Mouse (Mus musculus) limb, embryonic 12.5 days (tissue): ENCODE measurements around the gene Fcrla. TPM values are rescaled to one million over a fixed set of nuclear protein-coding genes. Genes with fewer than 3 reads are reported as not detected.

ENCODE experiments used
- ATAC-seq: fragments of 200-750 bp; cut with Nextera tagmentation; 2 replicates; pipeline ENCODE4 v1.8.0; 2017; ENCODE audit warnings: low read depth, moderate TSS enrichment; ENCODE audit not compliant: insufficient number of reproducible peaks, insufficient read depth, low FRiP score, low TSS enrichment
- H3K27ac ChIP-seq: fragments of 300-500 bp; sonication (generic); 2 replicates; pipeline ENCODE4 v1.5.1; 2016; ENCODE audit warnings: mild to moderate bottlenecking, moderate library complexity
- H3K27me3 ChIP-seq: fragments of 300-500 bp; sonication (generic); 2 replicates; pipeline ENCODE4 v1.6.1; 2016; ENCODE audit warnings: mild to moderate bottlenecking, moderate library complexity
- H3K36me3 ChIP-seq: fragments of 300-500 bp; sonication (generic); 2 replicates; pipeline ENCODE4 v1.6.1; 2016; ENCODE audit warnings: mild to moderate bottlenecking, moderate library complexity
- H3K4me1 ChIP-seq: fragments of 300-500 bp; sonication (generic); replicated peaks from 2 replicates; pipeline ENCODE4 v1.6.1; 2016
- H3K4me2 ChIP-seq: fragments of 300-500 bp; sonication (generic); 2 replicates; pipeline ENCODE4 v1.6.1; 2016; ENCODE audit warnings: mild to moderate bottlenecking, moderate library complexity
- H3K4me3 ChIP-seq: fragments of 300-500 bp; sonication (generic); replicated peaks from 2 replicates; pipeline ENCODE4 v1.5.1; 2016; ENCODE audit warnings: mild to moderate bottlenecking
- H3K9ac ChIP-seq: fragments of 300-500 bp; sonication (generic); replicated peaks from 2 replicates; pipeline ENCODE4 v1.6.1; 2016; ENCODE audit warnings: mild to moderate bottlenecking, moderate library complexity
- H3K9me3 ChIP-seq: fragments of 300-500 bp; sonication (generic); 2 replicates; pipeline ENCODE4 v1.6.1; 2016; ENCODE audit warnings: mild to moderate bottlenecking, moderate library complexity
- WGBS: fragments of 180-500 bp; shearing (Covaris S2); methylation state at CpG from one replicate; pipeline ENCODE4 v1.1.7; 2016; 5-methylcytosine and 5-hydroxymethylcytosine counted together
- polyA plus RNA-seq: library from polyadenylated mRNA; unstranded; fragments of >200 nt; fragmentation: Nextera tagmentation; extraction: Ambion mirVana; gene quantifications from 2 replicates; pipeline ENCODE4 v1.2.1, GENCODE M21; 2016

Fcrla gene
- polyA plus RNA-seq, 1 experiment from 2014 or later, result not detected

DNA sequence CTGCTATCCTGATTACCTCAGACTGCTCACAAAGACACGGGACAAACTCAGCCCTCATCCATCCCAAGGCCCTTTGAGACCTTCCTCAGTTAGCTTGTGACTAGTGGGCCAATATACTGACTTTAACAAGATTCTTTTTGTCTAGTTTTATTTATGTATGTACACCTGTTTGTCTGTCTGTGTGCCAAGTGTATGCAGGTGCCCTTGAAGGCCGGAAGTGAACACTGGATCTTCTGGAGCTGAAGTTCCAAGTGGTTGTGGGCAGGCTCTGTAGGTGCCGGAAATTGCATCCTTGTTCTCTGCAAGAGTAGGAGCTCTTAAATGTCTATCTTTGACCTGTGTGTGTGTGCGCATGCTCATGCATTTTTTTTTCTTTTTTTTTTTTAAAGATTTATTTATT lies 1.9 kb upstream of the Fcrla start:
- H3K27me3 ChIP-seq, result 0 out of 2 replicates have a peak, but pooled peaks cover 3% of the 10 kb centered on the region
- H3K9ac ChIP-seq, result no peak overlapping the region
- no peaks in the 10 kb centered on the region for H3K9me3 ChIP-seq
- WGBS, result 88% methylated on average over 4 of the region's 4 CpGs
- no peaks in the 10 kb centered on the region for H3K4me1 ChIP-seq
- no peak overlapping the region for H3K27ac ChIP-seq
- ATAC-seq, result no peak
- H3K36me3 ChIP-seq, result no peaks in the 10 kb centered on the region
- no peak overlapping the region for H3K4me3 ChIP-seq
- no peak overlapping the region for H3K4me2 ChIP-seq

GRCm38 (mm10) chr1:170928467-170928866 lies 1.1 kb upstream of the Fcrla start:
- H3K27me3 ChIP-seq, result 0 out of 2 replicates have a peak, but pooled peaks cover 3% of the 10 kb centered on the region
- no peak for ATAC-seq
- no peaks in the 10 kb centered on the region for H3K9me3 ChIP-seq
- H3K36me3 ChIP-seq, result no peaks in the 10 kb centered on the region
- H3K27ac ChIP-seq, result no peak overlapping the region
- no peak overlapping the region for H3K4me3 ChIP-seq
- no peak overlapping the region for H3K9ac ChIP-seq
- 87% methylated on average over 2 of the region's 2 CpGs for WGBS
- no peak overlapping the region for H3K4me2 ChIP-seq
- H3K4me1 ChIP-seq, result no peaks in the 10 kb centered on the region

- Histone ChIP-seq H3K4me1 (no peaks in the 10 kb centered on the region), H3K4me3 (no peak overlapping the region), H3K9ac (no peak overlapping the region), H3K36me3 (no peaks in the 10 kb centered on the region), H3K27me3 (0 out of 2 replicates have a peak, but pooled peaks cover 3% of the 10 kb centered on the region), H3K9me3 (no peaks in the 10 kb centered on the region), H3K4me2 (no peak overlapping the region), H3K27ac (no peak overlapping the region)
- WGBS, result 53% methylated on average over 6 of the region's 6 CpGs
- ATAC-seq, result no peak
These were observed 442 bp downstream of the Fcrla start for GRCm38 (mm10) chr1:170926941-170927340.

DNA sequence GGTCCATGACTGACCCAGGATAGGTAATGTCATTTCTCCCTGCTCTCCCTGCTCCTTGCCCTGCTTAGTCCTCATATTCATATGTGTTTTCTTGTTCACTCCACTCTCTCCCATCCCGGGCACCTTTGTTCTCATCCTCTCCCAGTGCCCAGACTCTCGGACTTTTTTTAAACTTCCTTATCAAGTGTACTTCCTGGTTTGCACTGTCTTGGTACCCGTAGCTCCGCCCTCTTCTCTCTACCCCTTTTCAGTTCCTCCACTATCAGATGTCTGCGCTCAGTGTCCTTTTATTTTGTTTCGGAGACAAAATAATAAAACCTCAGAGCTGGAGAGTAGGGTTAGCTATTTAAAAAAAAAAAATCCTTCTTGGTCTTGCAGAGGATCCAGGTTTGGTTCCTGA lies 2.9 kb downstream of the Fcrla start:
- H3K27ac ChIP-seq, result no peak overlapping the region
- H3K27me3 ChIP-seq, result 0 out of 2 replicates have a peak, but pooled peaks cover 3% of the 10 kb centered on the region
- no peaks in the 10 kb centered on the region for H3K36me3 ChIP-seq
- H3K9me3 ChIP-seq, result no peaks in the 10 kb centered on the region
- H3K9ac ChIP-seq, result no peak overlapping the region
- H3K4me3 ChIP-seq, result no peak overlapping the region
- H3K4me2 ChIP-seq, result no peak overlapping the region
- WGBS, result 81% methylated on average over 6 of the region's 6 CpGs
- ATAC-seq, result no peak
- H3K4me1 ChIP-seq, result no peaks in the 10 kb centered on the region

DNA sequence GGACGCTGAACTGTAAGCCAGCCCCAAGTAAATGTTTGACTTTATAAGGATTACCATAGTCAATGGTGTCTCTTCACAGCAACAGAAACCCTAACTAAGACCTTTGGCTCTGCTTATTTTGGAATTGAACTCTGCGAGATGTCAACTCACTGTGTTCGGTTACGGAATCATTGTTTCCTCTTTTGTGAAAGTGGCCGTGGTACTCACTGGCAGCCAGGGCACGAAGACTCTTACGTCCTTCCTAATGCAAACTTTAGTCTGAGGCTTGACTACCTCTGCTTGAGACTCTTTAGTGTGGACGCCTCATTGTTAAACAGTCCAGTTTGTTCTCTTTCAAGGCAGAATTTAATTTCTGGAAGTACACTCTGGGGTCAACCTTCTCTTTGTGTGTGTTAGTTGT lies 8.1 kb downstream of the Fcrla start:
- H3K9me3 ChIP-seq, result no peaks in the 10 kb centered on the region
- H3K9ac ChIP-seq, result no peak overlapping the region
- H3K36me3 ChIP-seq, result no peaks in the 10 kb centered on the region
- no peaks in the 10 kb centered on the region for H3K4me1 ChIP-seq
- H3K27me3 ChIP-seq, result no peaks in the 10 kb centered on the region
- ATAC-seq, result no peak
- H3K27ac ChIP-seq, result no peak overlapping the region
- no peak overlapping the region for H3K4me2 ChIP-seq
- 95% methylated on average over 8 of the region's 8 CpGs for WGBS
- no peak overlapping the region for H3K4me3 ChIP-seq

GRCm38 (mm10) chr1:170915657-170916056 lies 11.7 kb downstream of the Fcrla start:
- no peak for ATAC-seq
- no peaks in the 10 kb centered on the region for H3K4me1 ChIP-seq
- no peak overlapping the region for H3K4me3 ChIP-seq
- H3K9me3 ChIP-seq, result no peaks in the 10 kb centered on the region
- H3K4me2 ChIP-seq, result no peak overlapping the region
- no peak overlapping the region for H3K9ac ChIP-seq
- 0 out of 2 replicates have a peak, but pooled peaks cover 6% of the 10 kb centered on the region for H3K27me3 ChIP-seq
- WGBS, result 76% methylated on average over 5 of the region's 5 CpGs
- no peak overlapping the region for H3K27ac ChIP-seq
- H3K36me3 ChIP-seq, result no peaks in the 10 kb centered on the region

- Histone ChIP-seq H3K4me2 (no peak within 1 kb of the TSS), H3K9ac (no peak within 1 kb of the TSS), H3K4me1 (peaks cover 6% of the 10 kb centered on the region), H3K27me3 (peaks cover 27% of the 10 kb centered on the region), H3K4me3 (no peak within 1 kb of the TSS), H3K9me3 (no peaks in the 10 kb centered on the region), H3K27ac (no peak within 1 kb of the TSS), H3K36me3 (no peaks in the 10 kb centered on the region)
- 73% methylated on average over 5 of the region's 5 CpGs for WGBS
- ATAC-seq, result no peak
These were observed 14.3 kb downstream of the Fcrla start, which contains the start of gene Fcrlb for GRCm38 (mm10) chr1:170912891-170913615. Gene Fcrlb, minus strand, starts transcription at chr1:170912941.

- 81% methylated on average over 11 of the region's 11 CpGs for WGBS
- no peaks in the 10 kb centered on the region for H3K9me3 ChIP-seq
- no peaks in the 10 kb centered on the region for H3K36me3 ChIP-seq
- H3K4me2 ChIP-seq, result no peak overlapping the region
- H3K27me3 ChIP-seq, result peaks cover 36% of the 10 kb centered on the region
- no peak overlapping the region for H3K27ac ChIP-seq
- ATAC-seq, result no peak
- H3K9ac ChIP-seq, result no peak overlapping the region
- H3K4me3 ChIP-seq, result no peak overlapping the region
- peaks cover 15% of the 10 kb centered on the region for H3K4me1 ChIP-seq
These were observed 15.3 kb downstream of the Fcrla start for GRCm38 (mm10) chr1:170911907-170912660.

DNA sequence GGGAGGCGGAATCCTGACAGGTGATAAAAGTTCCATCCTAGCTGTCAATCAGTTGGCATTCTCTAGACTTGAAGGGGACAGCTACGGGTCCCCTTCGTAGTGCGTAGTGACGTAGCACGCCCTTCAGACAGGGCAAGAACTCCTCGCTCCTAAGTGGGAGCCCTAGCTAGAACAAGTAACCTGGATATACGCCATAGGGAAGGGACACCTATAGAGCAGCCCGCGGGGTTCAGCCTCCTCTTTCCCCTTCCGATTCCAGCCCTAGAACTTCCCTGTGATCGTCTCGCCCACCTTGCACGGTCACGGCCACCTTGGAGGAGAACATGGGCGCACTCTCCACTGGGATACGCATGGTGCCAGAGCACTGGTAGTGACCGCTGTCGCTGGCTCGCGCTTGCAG lies 19.0 kb downstream of the Fcrla start:
- Histone ChIP-seq H3K9ac (no peak overlapping the region), H3K4me1 (peaks cover 15% of the 10 kb centered on the region), H3K4me2 (peak overlapping the region; percentile 98), H3K27ac (no peak overlapping the region), H3K27me3 (peaks cover 62% of the 10 kb centered on the region), H3K4me3 (peak overlapping the region; percentile 57), H3K36me3 (no peaks in the 10 kb centered on the region), H3K9me3 (no peaks in the 10 kb centered on the region)
- peak; percentile 23; the same call in 1 of the 2 replicates for ATAC-seq
- WGBS, result 4% methylated on average over 21 of the region's 21 CpGs

DNA sequence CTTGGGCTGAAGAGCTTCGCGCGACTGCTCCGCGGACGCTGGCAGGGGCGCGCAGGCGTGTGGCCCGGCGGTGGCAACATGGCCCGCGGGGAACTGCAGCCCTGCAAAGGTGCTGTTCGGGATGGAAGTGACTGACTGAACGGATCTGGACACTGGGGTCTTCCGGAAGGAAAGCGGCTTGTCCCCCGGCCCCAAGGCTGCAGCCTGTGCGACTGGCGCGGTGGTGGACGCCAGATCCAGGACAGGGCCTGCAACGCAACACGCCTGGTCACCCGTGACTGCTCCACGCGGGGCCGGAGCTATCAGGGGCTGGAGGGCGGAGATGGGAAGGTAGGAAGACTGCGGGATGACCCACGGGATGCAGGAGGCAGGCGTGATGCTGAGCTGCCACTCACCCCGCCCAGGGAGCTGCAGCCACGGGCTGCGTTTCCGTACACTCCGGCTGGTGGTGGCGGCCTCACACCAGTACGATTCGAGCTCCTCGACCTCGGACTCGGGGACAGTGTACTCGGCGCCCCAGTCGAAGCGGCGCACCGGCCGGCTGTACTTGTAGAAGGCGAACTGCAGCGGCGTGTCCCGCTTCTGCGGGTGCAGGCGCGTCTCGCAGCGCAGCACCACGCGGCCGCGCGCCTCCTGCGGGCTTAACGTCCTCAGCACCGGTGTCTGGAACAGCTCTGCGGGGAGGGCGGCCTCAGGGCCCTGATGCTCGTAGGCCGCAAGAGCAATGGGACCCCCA lies 19.8 kb downstream of the Fcrla start:
- peaks cover 60% of the 10 kb centered on the region for H3K27me3 ChIP-seq
- H3K36me3 ChIP-seq, result no peaks in the 10 kb centered on the region

DNA sequence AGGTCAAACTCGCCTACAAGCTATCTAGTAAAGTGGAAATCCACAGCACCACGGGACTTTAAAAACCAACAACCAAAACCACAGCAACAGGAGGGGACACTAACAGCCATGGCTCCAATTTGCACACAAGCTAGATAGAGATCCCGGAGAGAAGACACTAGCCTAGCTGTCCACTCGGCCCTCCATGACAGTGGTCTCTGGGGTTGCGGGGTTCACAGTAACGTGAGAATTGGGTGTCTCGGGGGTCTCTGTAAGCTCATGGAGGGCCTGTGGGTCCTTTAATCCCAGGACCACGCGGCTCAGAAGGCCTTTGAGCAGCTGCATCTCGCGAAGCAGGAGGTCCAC lies 20.3 kb downstream of the Fcrla start:
- WGBS, result 18% methylated on average over 11 of the region's 11 CpGs
- peaks cover 64% of the 10 kb centered on the region for H3K27me3 ChIP-seq
- no peaks in the 10 kb centered on the region for H3K36me3 ChIP-seq
- H3K4me1 ChIP-seq, result peaks cover 15% of the 10 kb centered on the region
- peak overlapping the region; percentile 57 for H3K4me3 ChIP-seq
- no peak overlapping the region for H3K27ac ChIP-seq
- H3K4me2 ChIP-seq, result peak overlapping the region; percentile 98
- no peaks in the 10 kb centered on the region for H3K9me3 ChIP-seq
- ATAC-seq, result no peak
- H3K9ac ChIP-seq, result peak overlapping the region; percentile 58

More for the DNA sequence above, 19.8 kb downstream of the Fcrla start:
- WGBS, result under 1% methylated on average over 71 of the region's 71 CpGs
- peak; percentile 37; the same call in 1 of the 2 replicates for ATAC-seq
- H3K4me3 ChIP-seq, result peak overlapping the region; percentile 57
- H3K27ac ChIP-seq, result no peak overlapping the region
- peak overlapping the region; percentile 58 for H3K9ac ChIP-seq
- H3K4me2 ChIP-seq, result peak overlapping the region; percentile 98
- peaks cover 15% of the 10 kb centered on the region for H3K4me1 ChIP-seq
- no peaks in the 10 kb centered on the region for H3K9me3 ChIP-seq
